Mouse (Mus musculus) thymus, postnatal 0 days (tissue): ENCODE measurements around the gene Ccnb1ip1. TPM values are rescaled to one million over a fixed set of nuclear protein-coding genes. Genes with fewer than 3 reads are reported as not detected.
A peak's percentile ranks its signal among the peaks of the same experiment; 100 is the strongest.
"Not testable (repeated sequence)": the region's sequence is repeated elsewhere in the genome, so short reads cannot be mapped to it uniquely, and the experiment has no call there.

Experiments used
- DNase-seq: peaks from one replicate; pipeline ENCODE4 v3.0.0-alpha.2; 2015; ENCODE audit warnings: low spot score
- polyA plus RNA-seq: library from polyadenylated mRNA; unstranded; fragments of >200 nt; fragmentation: Nextera tagmentation; extraction: Ambion mirVana; gene quantifications from 2 replicates; pipeline ENCODE4 v1.2.1, GENCODE M21; 2015

Ccnb1ip1 gene
- not detected in 2 replicates for polyA plus RNA-seq

DNA sequence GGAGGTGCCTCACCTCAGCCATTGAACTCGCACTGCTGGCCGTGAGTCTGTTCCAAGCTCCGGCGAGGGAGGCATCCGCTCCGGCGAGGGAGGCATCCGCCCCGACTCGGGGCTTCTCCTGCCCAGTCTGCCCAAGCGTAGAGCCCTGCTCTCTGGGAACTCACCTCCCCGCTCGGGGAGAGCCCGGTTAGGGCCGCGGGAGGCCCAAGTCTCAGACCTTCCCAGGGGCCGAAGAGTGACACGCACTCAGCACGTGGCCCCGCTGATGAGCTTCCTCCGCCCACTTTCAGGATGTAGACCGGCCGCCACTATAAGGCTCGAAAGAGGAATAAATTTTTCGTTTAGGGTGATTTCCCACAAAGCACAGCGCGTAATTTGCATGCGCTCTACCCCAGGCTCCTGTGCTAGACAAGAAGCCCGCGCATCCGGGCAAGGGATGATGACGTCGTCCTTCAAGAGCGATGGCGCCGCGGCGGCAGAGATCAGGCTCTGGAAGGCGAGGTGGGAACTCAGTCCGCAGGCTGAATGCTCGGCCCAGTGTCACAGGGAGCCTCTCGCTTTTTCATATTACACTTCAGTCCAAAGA lies at the start of gene Ccnb1ip1, which contains the start of gene Parp2:
Ccnb1ip1 (minus strand) TSS at position 246 of the 586 bp plus-strand sequence.
Parp2 (plus strand) TSS at position 355 of the 586 bp plus-strand sequence.
- peak; percentile 98 for DNase-seq

GRCm38 (mm10) chr14:50855788-50856187 lies 48.3 kb upstream of the Ccnb1ip1 start:
- no peak for DNase-seq

DNA sequence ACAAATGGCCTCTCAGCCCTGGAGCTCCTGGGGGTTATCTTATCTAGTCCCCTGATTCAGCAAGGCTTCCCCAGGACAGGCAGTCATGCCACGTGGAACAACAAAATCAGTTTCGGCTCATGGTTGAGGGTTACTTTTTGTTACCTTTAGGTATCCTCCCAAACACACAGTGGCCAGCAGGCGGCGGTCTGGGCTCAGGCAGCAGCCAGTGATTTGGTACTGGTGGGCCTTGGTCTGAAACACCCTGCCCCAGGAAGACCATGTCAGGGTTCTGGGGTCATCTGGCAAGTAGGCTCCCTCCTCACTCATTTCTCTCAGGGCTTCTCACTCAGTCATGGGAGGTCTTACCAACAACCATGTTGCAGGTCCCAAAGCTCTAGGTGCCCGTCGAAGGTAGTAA lies 29.7 kb upstream of the Ccnb1ip1 start:
- no peak for DNase-seq

GRCm38 (mm10) chr14:50834435-50834834 lies 26.9 kb upstream of the Ccnb1ip1 start:
- DNase-seq, result no peak

- DNase-seq, result no peak
Measured at GRCm38 (mm10) chr14:50833964-50834363, 26.4 kb upstream of the Ccnb1ip1 start.

GRCm38 (mm10) chr14:50829878-50830277 lies 22.3 kb upstream of the Ccnb1ip1 start:
- no peak for DNase-seq

- no peak for DNase-seq
Measured at GRCm38 (mm10) chr14:50826579-50826978, 19.0 kb upstream of the Ccnb1ip1 start.

DNA sequence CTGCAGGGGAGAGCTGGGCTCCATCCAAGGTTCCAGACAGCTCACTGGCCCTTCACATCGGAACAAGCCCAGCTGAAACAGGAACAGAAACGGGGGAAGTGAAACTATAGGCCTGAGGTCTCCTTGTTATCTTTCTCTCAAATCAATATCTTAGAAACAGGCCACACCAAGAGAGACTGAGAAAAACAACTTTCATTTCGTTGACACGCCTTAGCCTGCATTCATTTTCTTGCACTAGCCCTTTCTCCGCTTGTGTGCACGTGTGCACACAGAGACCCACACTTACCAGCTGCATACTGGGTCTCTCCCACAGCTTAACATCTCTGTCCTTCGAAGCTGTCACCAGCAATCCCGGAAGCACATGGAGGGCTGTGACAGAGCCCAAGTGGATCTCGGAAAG lies 16.7 kb upstream of the Ccnb1ip1 start:
- DNase-seq, result peak; percentile 23

DNA sequence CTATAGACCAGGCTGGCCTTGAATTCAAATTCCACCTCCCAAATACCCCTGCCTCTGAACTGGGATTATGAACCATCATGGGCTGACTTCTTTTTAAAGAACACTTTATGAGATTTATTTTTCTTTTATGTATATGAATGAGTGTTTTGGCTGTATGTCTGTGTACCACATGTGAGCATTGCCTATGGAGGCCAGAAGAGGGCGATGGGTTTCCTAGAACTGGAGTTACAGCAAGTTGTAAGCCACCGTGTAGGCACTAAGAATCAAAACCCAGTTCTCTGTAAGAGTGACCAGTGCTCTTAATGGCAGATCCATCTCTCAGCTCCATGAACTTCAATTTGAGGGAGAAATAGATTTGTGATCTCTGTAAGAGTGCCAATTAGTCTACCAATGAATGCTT lies 15.7 kb upstream of the Ccnb1ip1 start:
- DNase-seq, result peak; percentile 27

DNA sequence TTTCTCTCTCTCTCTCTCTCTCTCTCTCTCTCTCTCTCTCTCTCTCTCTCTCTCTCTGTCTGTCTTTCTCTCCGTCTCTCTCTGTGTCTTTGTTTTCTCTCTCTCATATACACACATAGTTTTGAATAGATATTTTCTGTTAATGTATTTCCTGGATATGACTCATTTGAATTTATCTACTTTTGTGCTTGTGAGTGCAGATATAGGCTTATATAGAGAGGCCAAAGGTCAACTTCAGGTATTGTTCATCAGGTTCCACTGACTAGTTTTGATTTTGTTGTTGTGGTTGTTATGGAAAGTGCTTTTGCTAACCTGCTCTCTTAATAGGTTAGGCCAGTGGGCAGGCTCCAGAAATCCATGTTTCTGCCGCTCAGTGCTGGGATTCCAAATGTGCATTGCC lies 5.5 kb upstream of the Ccnb1ip1 start:
- DNase-seq, result no peak

DNA sequence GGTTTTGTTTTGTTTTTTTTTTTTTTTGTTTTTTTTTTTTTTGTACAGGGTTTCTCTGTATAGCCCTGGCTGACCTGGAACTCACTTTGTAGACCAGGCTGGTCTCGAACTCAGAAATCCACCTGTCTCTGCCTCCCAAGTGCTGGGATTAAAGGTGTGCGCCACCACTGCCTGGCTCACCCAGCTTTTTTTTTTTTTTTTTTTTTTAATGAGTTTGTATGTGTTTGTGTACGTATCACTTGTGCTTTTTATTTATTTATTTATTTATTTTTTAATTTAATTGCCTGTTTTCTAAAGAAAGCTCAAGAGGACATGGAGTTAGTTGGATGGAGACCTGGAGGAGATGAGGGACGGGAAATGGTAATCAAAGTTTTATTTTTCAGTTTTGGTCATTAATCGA lies 1.1 kb downstream of the Ccnb1ip1 start:
- not testable (repeated sequence) for DNase-seq

DNA sequence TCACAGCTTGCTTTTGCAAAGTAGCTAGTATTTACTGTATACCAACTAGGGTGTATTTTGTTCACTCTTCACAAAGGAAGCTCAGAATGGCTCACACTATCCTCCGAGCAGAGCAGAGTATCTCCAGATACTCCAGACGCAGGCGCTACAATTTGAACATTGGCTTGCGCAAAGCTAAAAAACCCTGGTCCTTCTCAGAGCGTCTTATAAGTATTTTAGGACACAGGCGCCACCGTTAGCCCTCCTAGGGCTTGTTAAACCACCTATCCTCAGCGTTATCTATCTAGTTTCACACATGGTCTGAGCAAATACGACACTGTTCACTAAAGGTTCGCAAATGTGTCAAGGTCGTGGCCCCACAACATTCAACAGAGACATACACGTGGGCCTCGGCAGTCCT lies 2.8 kb downstream of the Ccnb1ip1 start:
- no peak for DNase-seq

DNA sequence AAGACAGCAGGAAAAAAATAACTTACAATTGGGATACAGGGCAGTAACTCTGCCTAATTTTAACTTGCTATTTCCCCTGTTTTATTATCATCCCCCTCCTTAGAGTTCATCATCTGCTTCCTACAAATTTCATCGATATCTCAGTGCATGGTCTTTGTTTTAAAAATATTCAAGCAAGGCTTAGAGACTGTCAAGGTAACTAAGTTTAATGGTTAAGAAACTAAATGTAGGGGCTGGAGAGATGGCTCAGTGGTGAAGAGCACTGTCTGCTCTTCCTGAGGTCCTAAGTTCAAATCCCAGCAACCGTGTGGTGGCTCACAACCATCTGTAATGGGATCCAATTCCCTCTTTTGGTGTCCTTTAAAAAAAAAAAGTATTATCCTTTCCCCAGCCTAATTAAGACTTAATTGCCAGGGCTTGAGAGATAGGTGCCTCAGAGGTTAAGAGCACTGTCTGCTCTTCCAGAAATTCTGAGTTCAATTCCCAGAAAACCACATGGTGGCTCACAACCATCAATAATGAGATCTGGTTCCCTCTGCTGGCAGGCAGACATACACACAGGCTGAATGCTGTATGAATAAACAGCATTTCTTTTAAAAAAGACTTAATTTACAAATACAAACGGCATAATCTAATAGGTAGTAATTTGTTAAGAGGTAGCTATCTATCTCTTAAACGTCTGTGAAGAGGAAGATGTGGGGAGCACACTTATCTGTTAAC lies 4.5 kb downstream of the Ccnb1ip1 start:
- peak; percentile 17 for DNase-seq

GRCm38 (mm10) chr14:50802441-50802840 lies 5.1 kb downstream of the Ccnb1ip1 start:
- no peak for DNase-seq

- peak; percentile 73 for DNase-seq
Measured at GRCm38 (mm10) chr14:50799502-50800259, 7.9 kb downstream of the Ccnb1ip1 start.

DNA sequence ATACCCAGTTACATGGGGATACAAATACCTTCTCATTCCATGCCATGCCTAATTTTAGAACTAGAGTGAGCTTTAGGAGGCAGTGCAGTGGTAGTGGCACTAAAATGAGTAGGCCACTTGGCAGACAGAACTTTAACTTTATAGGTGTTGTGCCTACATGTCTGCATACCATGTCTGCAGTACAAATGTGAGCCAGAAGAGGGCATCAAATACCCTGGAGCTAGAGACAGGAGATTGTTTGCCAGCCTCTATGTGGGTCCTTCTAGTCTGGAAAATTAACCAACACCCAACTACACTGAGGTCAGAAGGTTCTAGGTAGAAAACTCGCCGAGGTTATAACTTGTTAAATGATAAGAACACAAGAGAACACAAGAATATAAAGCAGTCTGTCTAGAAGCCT lies 9.0 kb downstream of the Ccnb1ip1 start:
- peak; percentile 52 for DNase-seq

GRCm38 (mm10) chr14:50796464-50796863 lies 11.1 kb downstream of the Ccnb1ip1 start:
- DNase-seq, result no peak

DNA sequence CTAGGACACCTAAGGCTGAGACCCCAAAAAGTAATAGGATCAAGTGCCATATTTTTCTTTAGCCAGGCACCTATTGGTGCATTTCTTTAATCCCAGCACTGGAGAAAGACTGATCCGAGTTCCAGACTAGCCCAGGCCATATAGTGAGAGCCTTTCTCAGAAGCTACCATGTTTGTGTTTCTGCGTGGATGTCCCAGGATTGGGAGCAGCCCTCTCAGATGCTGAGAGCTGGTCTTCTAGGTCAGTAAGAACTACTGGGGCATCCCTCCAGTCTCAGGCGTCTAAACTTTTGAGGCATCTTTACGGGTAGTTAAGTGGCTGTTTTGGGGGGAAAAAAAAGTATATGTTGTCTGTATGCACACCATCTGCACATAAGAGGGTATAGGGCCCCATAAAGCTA lies 11.6 kb downstream of the Ccnb1ip1 start:
- no peak for DNase-seq

DNA sequence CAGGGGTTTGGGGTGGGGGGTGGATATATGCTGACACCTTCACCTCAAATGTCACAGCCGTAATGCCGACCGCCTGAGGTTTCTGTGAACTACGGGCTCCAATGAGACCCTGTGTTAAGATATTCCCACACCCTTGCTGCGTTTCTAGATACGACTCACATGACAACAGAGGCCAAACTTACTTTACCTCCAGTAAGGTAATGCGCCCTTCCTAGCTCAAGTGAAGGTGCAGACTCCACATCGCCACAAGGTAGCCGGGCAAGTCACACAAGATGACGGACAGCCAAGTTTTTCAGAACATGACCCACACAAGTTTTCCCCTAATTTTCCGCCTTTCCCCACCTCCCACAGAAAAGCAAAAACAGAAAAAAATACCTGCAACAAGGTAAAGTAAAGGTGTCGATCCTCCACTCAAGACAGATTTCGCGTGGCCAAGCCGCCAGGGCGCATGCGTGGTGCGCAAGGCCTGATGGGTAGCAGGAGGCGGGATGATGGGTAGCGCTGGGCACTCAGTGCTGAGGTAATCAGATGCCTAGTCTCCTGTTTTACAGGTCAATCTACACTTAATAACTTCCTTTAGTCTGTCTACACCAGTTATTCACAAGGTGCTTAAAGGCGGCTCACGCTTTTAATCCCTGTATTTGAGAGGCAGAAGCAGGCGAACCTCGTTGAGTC lies 12.1 kb downstream of the Ccnb1ip1 start:
- no peak for DNase-seq

DNA sequence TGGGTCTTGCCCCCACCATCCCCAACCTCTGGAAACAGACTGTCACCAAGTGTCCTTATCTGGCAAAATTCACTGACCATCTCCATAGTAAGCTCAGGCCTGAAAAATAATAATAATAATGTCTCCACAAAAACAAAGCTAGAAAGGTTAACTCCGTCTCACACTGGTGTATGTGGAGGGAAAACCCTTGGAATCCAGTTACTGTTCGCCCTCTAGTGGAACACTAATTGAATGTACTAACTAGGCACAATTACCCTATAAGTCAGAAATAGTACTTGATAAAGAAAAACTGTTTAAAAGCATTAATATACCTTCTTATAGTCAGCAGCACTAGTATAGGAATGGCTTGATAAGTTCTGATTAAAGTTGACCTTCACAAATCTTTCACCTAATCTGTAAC lies 19.4 kb downstream of the Ccnb1ip1 start:
- no peak for DNase-seq

- peak; percentile 95 for DNase-seq
Measured at GRCm38 (mm10) chr14:50785251-50785637, 22.3 kb downstream of the Ccnb1ip1 start, which contains the start of gene Ttc5. Gene Ttc5 (minus strand): TSS chr14:50785519.
